Comparison of ENCODE assay signal across 11 mouse cellular contexts in the genomic region with DNA sequence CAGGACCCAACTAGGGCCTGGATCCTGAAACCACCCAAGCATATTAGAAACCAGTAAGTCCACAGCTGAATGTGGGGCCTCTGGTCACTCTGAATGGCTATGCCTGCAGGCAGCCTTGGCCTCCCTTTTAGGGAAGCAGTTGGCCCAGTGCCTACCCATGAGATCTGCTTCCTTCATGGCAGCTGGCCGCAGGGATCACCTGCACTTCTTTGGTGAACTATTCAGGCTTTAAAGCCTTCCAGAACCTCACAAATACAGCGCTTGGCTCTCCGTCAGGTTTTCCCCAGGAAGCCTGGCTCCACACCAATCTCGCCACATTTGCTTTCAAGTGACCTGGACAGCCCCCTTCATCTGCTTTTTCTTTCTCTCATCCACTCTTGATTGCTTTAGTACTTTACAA. TPM values are rescaled to one million over a fixed set of nuclear protein-coding genes. Genes with fewer than 3 reads are reported as not detected.
A peak's percentile ranks its signal among the peaks of the same experiment; 100 is the strongest.
DNase-seq lines count a peak whose midpoint lies in the region; ATAC-seq lines count a peak whose summit lies in the region.
"Had no signal": no experiment of that assay in that cellular context is flagged by ENCODE, and none has a peak within 500 bp of the region (broad histone marks: within the 10 kb centered on the region; RNA-seq: fewer than 3 reads in every experiment).

No protein-coding gene starts in this region.

- no peak for DNase-seq in forebrain, embryonic 10.5 days (ENCODE audit: extremely low spot score, low spot score)
- no peak for DNase-seq in limb, embryonic 10.5 days (ENCODE audit: low spot score)
- DNase-seq in cerebellum, postnatal 36 days = peak; percentile 69 to 71
- peak; percentile 29 to 47 for DNase-seq in kidney, postnatal 4 days
- DNase-seq: retina, postnatal 1 day had no signal

- ATAC-seq in forebrain, embryonic 13.5 days = peak; percentile 69
- no peak for ATAC-seq in limb, embryonic 12.5 days (ENCODE audit: insufficient number of reproducible peaks, insufficient read depth, low FRiP score, low TSS enrichment, low read depth)
- ATAC-seq in granulocyte monocyte progenitor cell, adult 5-6 weeks (replicated peaks; ENCODE audit: poor library complexity, severe bottlenecking) = no peak
- ATAC-seq in monocyte, adult 5-6 weeks (replicated peaks; ENCODE audit: insufficient number of reproducible peaks, low FRiP score, low TSS enrichment, poor library complexity, severe bottlenecking) = no peak

- no peak overlapping the region for H3K4me3 ChIP-seq in forebrain, embryonic 13.5 days
- no peak overlapping the region for H3K4me3 ChIP-seq in forebrain, embryonic 10.5 days
- no peak overlapping the region for H3K4me3 ChIP-seq in limb, embryonic 12.5 days (replicated peaks)
- no peak overlapping the region for H3K4me3 ChIP-seq in limb, embryonic 10.5 days
- H3K4me3 ChIP-seq: limb, embryonic 13.5 days; megakaryocyte, embryonic 14.5 days had no signal

- no peaks in the 10 kb centered on the region for H3K4me1 ChIP-seq in forebrain, embryonic 13.5 days
- H3K4me1 ChIP-seq in forebrain, embryonic 10.5 days = no peaks in the 10 kb centered on the region
- peaks cover 37% of the 10 kb centered on the region for H3K4me1 ChIP-seq in limb, embryonic 12.5 days (replicated peaks)
- H3K4me1 ChIP-seq in limb, embryonic 10.5 days = peaks cover 47% of the 10 kb centered on the region
- H3K4me1 ChIP-seq: megakaryocyte, embryonic 14.5 days had no signal

- no peaks in the 10 kb centered on the region for H3K36me3 ChIP-seq in forebrain, embryonic 13.5 days (ENCODE audit: poor library complexity, severe bottlenecking)
- no peaks in the 10 kb centered on the region for H3K36me3 ChIP-seq in forebrain, embryonic 10.5 days (replicated peaks)
- H3K36me3 ChIP-seq in limb, embryonic 12.5 days = peaks cover 3% of the 10 kb centered on the region; the same call in 1 of the 2 replicates
- peaks cover 7% of the 10 kb centered on the region; the same call in 1 of the 2 replicates for H3K36me3 ChIP-seq in limb, embryonic 10.5 days

- no peak overlapping the region for H3K9ac ChIP-seq in forebrain, embryonic 13.5 days
- no peak overlapping the region for H3K9ac ChIP-seq in limb, embryonic 12.5 days (replicated peaks)
- H3K9ac ChIP-seq: limb, embryonic 13.5 days had no signal

- no peaks in the 10 kb centered on the region for H3K27me3 ChIP-seq in forebrain, embryonic 13.5 days
- H3K27me3 ChIP-seq in forebrain, embryonic 10.5 days (ENCODE audit: poor library complexity, severe bottlenecking) = no peaks in the 10 kb centered on the region
- 0 out of 2 replicates have a peak, but pooled peaks cover 3% of the 10 kb centered on the region for H3K27me3 ChIP-seq in limb, embryonic 12.5 days
- H3K27me3 ChIP-seq in limb, embryonic 10.5 days (ENCODE audit: low read depth, poor library complexity, severe bottlenecking) = no peaks in the 10 kb centered on the region
- H3K27me3 ChIP-seq: megakaryocyte, embryonic 14.5 days had no signal

- H3K9me3 ChIP-seq in forebrain, embryonic 13.5 days (replicated peaks) = no peaks in the 10 kb centered on the region
- H3K9me3 ChIP-seq in forebrain, embryonic 10.5 days = no peaks in the 10 kb centered on the region
- no peaks in the 10 kb centered on the region; the same call in 1 of the 2 replicates for H3K9me3 ChIP-seq in limb, embryonic 12.5 days
- H3K9me3 ChIP-seq in limb, embryonic 10.5 days (replicated peaks) = no peaks in the 10 kb centered on the region
- H3K9me3 ChIP-seq: limb, embryonic 13.5 days had no signal

- no peak overlapping the region for H3K27ac ChIP-seq in forebrain, embryonic 13.5 days
- H3K27ac ChIP-seq in forebrain, embryonic 10.5 days = no peak overlapping the region
- peak overlapping the region; percentile 24; the same call in 1 of the 2 replicates for H3K27ac ChIP-seq in limb, embryonic 12.5 days
- H3K27ac ChIP-seq in limb, embryonic 10.5 days = no peak overlapping the region
- H3K27ac ChIP-seq: limb, embryonic 13.5 days had no signal

- WGBS in forebrain, embryonic 13.5 days = 62% methylated on average over 4 of the region's 4 CpGs
- 90% methylated on average over 4 of the region's 4 CpGs for WGBS in forebrain, embryonic 10.5 days
- 33% methylated on average over 4 of the region's 4 CpGs for WGBS in limb, embryonic 12.5 days
- WGBS in limb, embryonic 10.5 days = 72% methylated on average over 4 of the region's 4 CpGs

- no peak overlapping the region for H3K4me2 ChIP-seq in forebrain, embryonic 13.5 days
- H3K4me2 ChIP-seq in limb, embryonic 12.5 days = no peak overlapping the region
- H3K4me2 ChIP-seq: limb, embryonic 13.5 days had no signal

RNA-seq across cellular contexts. Expression of a gene that starts 31.3 kb away (rescaled TPM):
- polyA plus RNA-seq in forebrain, embryonic 13.5 days (2015; fragmentation: Nextera tagmentation; extraction: Ambion mirVana) = 10.0 and 16.1 TPM in 2 replicates
- 18.1 and 24.1 TPM in 2 replicates for polyA plus RNA-seq in forebrain, embryonic 10.5 days (2016; fragmentation: Nextera tagmentation; extraction: Ambion mirVana)
- polyA plus RNA-seq in limb, embryonic 12.5 days (2016; fragmentation: Nextera tagmentation; extraction: Ambion mirVana) = 189 and 199 TPM in 2 replicates
- 64.8 and 91.9 TPM in 2 replicates for polyA plus RNA-seq in limb, embryonic 10.5 days (2016; fragmentation: Nextera tagmentation; extraction: Ambion mirVana)
- not detected in 2 replicates for total RNA-seq in granulocyte monocyte progenitor cell, adult 5-6 weeks (2014; fragmentation: Nextera tagmentation)
- total RNA-seq in granulocyte monocyte progenitor cell, adult 5-6 weeks (2017) = not detected in 2 replicates
- total RNA-seq in monocyte, adult 5-6 weeks (2017) = not detected in 3 replicates

Comparison
In these comparisons a context has a peak if more than half of its experiments do, and no peak if none do; other contexts are left out.
1. DNase-seq: peak in cerebellum, postnatal 36 days (2 of 2) and kidney, postnatal 4 days (2 of 2); none in forebrain, embryonic 10.5 days (single experiment) and limb, embryonic 10.5 days (single experiment).